Mouse (Mus musculus) E14TG2a.4 (cell line): ENCODE measurements around the gene Ntrk1.

ENCODE experiments used
- CTCF ChIP-seq: conservative IDR thresholded peaks from 2 replicates; pipeline ENCODE4 v1.5.1; 2014; ENCODE audit warnings: low read length
- NANOG ChIP-seq: IDR thresholded peaks from 2 replicates; pipeline ENCODE4 v1.6.1; 2014; ENCODE audit warnings: borderline replicate concordance, low read length, mixed read lengths
- POU5F1 ChIP-seq: IDR thresholded peaks from 2 replicates; pipeline ENCODE4 v1.6.1; 2014; ENCODE audit warnings: low read length, borderline replicate concordance

DNA sequence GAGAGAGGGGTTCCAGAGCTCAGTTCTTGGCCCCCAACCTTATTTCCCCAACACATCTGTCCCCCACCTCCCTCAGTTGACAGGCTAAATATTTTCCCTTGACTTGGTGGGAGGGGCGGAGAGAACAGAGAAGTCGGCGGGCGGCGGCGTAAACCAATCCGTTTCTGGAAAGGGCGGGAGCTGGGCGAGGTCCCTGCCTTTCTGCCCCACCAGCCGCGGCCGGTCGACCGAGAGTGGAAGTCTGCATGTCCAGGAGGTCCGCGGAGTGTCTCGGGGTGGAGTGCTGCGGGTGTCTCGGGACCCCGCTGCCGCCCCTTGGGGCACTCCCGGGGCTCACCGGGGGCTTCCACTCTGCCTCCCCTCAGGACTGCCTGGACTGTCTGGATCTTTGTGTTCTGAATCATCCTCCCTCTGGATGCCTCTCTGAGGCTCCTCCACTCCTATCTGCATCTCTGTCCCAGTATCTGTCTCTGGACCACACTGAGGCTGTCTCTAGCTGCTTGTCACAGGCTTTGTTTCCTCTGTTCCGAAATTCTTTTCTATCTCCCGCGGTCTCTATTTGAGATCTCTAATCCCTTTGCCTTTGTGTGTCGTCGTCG, 1.9 kb upstream of the Ntrk1 start, which contains the start of gene Insrr:
- TF ChIP-seq CTCF (no peak), POU5F1 (no peak), NANOG (no peak)
